Mouse (Mus musculus) G1E (cell line): ENCODE measurements at regions not wholly inside any gene's neighbourhood (a gene's known extent, or its start where the extent isn't known, plus 50 kb on each side); places are given as distances from the start of the nearest gene placed in this dataset.

ENCODE experiments used
- ATAC-seq: 2 replicates; pipeline ENCODE4 v1.8.0; 2016; ENCODE audit warnings: mild to moderate bottlenecking; ENCODE audit not compliant: insufficient number of reproducible peaks, poor library complexity, low FRiP score, severe bottlenecking; ENCODE audit errors: extremely low read depth
- DNase-seq: peaks from one replicate; pipeline ENCODE4 v3.0.0; 2012; ENCODE audit warnings: low spot score
- H3K27me3 ChIP-seq: 2 replicates; pipeline ENCODE4 v1.6.1; 2012; ENCODE audit warnings: mild to moderate bottlenecking, low read length, inconsistent platforms; ENCODE audit not compliant: insufficient read depth
- H3K36me3 ChIP-seq: replicated peaks from 2 replicates; pipeline ENCODE3; 2012; ENCODE audit warnings: mild to moderate bottlenecking, inconsistent platforms
- H3K4me1 ChIP-seq: 2 replicates; pipeline ENCODE4 v1.6.1; 2012; ENCODE audit warnings: low read depth, low read length, inconsistent platforms, mixed read lengths; ENCODE audit not compliant: insufficient read depth
- H3K4me3 ChIP-seq: 2 replicates; pipeline ENCODE4 v1.5.1; 2012; ENCODE audit warnings: low read depth, mild to moderate bottlenecking, inconsistent platforms, low read length, moderate library complexity, mixed read lengths
- H3K9me3 ChIP-seq: replicated peaks from 2 replicates; pipeline ENCODE4 v1.6.1; 2012; ENCODE audit warnings: inconsistent platforms
- CTCF ChIP-seq: IDR thresholded peaks from 2 replicates; pipeline ENCODE4 v1.5.1; 2012; ENCODE audit warnings: low read depth, low read length, inconsistent platforms, mixed read lengths
- GATA1 ChIP-seq: IDR thresholded peaks from 2 replicates; pipeline ENCODE4 v1.6.1; 2012; ENCODE audit warnings: borderline replicate concordance, low read length, inconsistent platforms, mixed read lengths
- GATA2 ChIP-seq: IDR thresholded peaks from 2 replicates; pipeline ENCODE4 v1.6.1; 2012; ENCODE audit warnings: low read depth, low read length, inconsistent platforms, borderline replicate concordance
- POLR2AphosphoS5 ChIP-seq: IDR thresholded peaks from 2 replicates; pipeline ENCODE4 v1.6.1; 2012; ENCODE audit warnings: low read depth, low read length, inconsistent platforms; ENCODE audit not compliant: insufficient replicate concordance
- TAL1 ChIP-seq: conservative IDR thresholded peaks from 2 replicates; pipeline ENCODE4 v1.6.1; 2012; ENCODE audit warnings: low read depth, low read length, inconsistent platforms, mixed read lengths

DNA sequence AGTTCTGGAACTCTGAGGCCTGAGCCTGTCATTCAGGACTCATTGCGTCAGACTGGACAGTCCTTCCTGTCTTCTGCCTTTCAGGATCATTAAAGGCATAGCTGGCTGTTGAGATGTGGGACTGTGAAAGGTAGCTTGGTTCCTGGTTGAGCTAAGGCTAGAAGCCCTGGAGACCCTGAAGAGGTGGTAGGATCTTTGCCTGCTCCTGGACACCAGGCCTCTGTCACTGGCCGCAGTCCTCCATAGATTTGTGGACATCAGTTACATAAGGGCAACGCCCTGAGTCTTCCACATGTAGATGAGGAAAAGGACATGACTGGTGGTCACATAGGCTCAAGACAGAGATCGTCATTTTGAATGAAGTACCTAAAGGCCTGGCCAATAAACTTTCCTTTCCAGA lies 127.9 kb downstream of the Opa1 start:
- TF ChIP-seq TAL1: no peak
- Histone ChIP-seq H3K4me1 (no peaks in the 10 kb centered on the region), H3K4me3 (no peak overlapping the region), H3K36me3 (no peaks in the 10 kb centered on the region), H3K9me3 (no peaks in the 10 kb centered on the region), H3K27me3 (peaks cover 30% of the 10 kb centered on the region)
- DNase-seq (no peak), ATAC-seq (no peak)

DNA sequence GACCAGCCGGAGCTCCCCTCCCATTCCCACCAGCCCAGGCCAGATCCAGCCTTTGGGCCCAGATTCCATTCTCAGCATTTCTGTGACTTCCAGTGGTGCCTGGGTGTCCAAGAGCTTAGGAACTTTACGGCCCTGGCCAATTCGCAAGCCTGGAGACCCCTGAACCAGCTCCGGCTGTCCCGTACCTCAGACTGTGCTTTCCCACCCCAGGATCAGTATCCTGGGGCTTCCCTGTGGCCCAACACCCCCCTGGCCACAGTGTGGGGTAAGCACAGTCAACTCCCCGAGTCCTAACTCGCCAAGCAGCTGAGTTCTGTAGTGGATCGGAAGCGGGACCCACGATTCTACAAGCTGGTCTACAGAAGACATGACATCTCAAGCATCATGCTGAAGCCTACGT lies 128.5 kb downstream of the Opa1 start:
- DNase-seq: no peak
- no peak overlapping the region for H3K4me3 ChIP-seq
- no peak for ATAC-seq
- TF ChIP-seq POLR2AphosphoS5: no peak
- TF ChIP-seq GATA2: no peak
- TF ChIP-seq CTCF: no peak
- TF ChIP-seq GATA1: no peak
- TF ChIP-seq TAL1: no peak
- H3K4me1 ChIP-seq: no peaks in the 10 kb centered on the region
- H3K27me3 ChIP-seq: peaks cover 30% of the 10 kb centered on the region
- no peaks in the 10 kb centered on the region for H3K36me3 ChIP-seq
- H3K9me3 ChIP-seq: no peaks in the 10 kb centered on the region

- Histone ChIP-seq H3K4me1 (peaks cover 8% of the 10 kb centered on the region), H3K27me3 (peaks cover 29% of the 10 kb centered on the region), H3K9me3 (no peaks in the 10 kb centered on the region), H3K36me3 (no peaks in the 10 kb centered on the region), H3K4me3 (no peak overlapping the region)
- no peak for TF ChIP-seq GATA1
- TF ChIP-seq CTCF: no peak
- no peak for TF ChIP-seq POLR2AphosphoS5
- TF ChIP-seq TAL1: no peak
- no peak for TF ChIP-seq GATA2
- DNase-seq: no peak
- no peak for ATAC-seq
These were observed 129.9 kb downstream of the Opa1 start for GRCm38 (mm10) chr16:29709072-29709471.

DNA sequence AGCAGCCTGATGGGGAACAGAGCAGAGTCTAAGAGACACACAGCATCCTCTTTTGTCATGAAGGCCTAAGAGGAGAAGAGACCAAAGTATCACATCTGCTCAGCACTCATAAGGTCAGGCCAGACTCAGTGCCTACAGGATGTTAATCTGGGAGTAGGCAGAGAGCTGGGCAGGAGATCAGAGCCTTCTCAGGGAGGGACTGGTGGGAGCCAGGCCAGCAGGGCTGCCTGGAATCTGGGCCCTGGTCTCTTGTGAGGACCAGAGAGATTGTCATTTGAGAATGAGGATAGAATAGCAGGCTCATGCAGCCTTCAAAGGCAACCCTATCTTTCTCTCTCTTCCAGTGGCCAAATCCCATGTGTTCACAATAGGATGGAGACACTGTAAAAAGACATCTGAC lies 132.3 kb downstream of the Opa1 start:
- Histone ChIP-seq H3K4me1 (peaks cover 20% of the 10 kb centered on the region), H3K27me3 (peaks cover 30% of the 10 kb centered on the region), H3K36me3 (no peaks in the 10 kb centered on the region), H3K9me3 (no peaks in the 10 kb centered on the region), H3K4me3 (no peak overlapping the region)
- no peak for TF ChIP-seq POLR2AphosphoS5
- no peak for TF ChIP-seq TAL1
- no peak for TF ChIP-seq GATA1
- no peak for TF ChIP-seq CTCF
- no peak for TF ChIP-seq GATA2
- DNase-seq (no peak), ATAC-seq (no peak)

GRCm38 (mm10) chr16:29711912-29712681 lies 133.0 kb downstream of the Opa1 start:
- TF ChIP-seq TAL1 (no peak), CTCF (no peak), GATA2 (no peak), POLR2AphosphoS5 (no peak), GATA1 (no peak)
- no peak for DNase-seq

GRCm38 (mm10) chr16:29714612-29715127 lies 135.5 kb downstream of the Opa1 start:
- DNase-seq: no peak
- ATAC-seq: no peak
- Histone ChIP-seq H3K9me3 (no peaks in the 10 kb centered on the region), H3K4me3 (no peak overlapping the region; the same call in 1 of the 2 replicates), H3K27me3 (peaks cover 30% of the 10 kb centered on the region), H3K4me1 (peaks cover 20% of the 10 kb centered on the region), H3K36me3 (no peaks in the 10 kb centered on the region)
- TF ChIP-seq GATA1 (no peak), GATA2 (no peak), TAL1 (no peak), CTCF (no peak), POLR2AphosphoS5 (no peak)

More at GRCm38 (mm10) chr16:29711912-29712681, 133.0 kb downstream of the Opa1 start:
- ATAC-seq: no peak
- peaks cover 32% of the 10 kb centered on the region for H3K27me3 ChIP-seq
- no peak overlapping the region for H3K4me3 ChIP-seq
- peaks cover 20% of the 10 kb centered on the region for H3K4me1 ChIP-seq
- no peaks in the 10 kb centered on the region for H3K9me3 ChIP-seq
- H3K36me3 ChIP-seq: no peaks in the 10 kb centered on the region
